Mouse (Mus musculus) thymus, postnatal 36 days (tissue): ENCODE data around the gene Pde10a.

Experiments
- DNase-seq, 2 experiments: peaks; one replicate each; pipeline ENCODE4 v3.0.0; 2022; ENCODE audit warnings: mixed read lengths in 2 of 2

The Pde10a gene

DNA sequence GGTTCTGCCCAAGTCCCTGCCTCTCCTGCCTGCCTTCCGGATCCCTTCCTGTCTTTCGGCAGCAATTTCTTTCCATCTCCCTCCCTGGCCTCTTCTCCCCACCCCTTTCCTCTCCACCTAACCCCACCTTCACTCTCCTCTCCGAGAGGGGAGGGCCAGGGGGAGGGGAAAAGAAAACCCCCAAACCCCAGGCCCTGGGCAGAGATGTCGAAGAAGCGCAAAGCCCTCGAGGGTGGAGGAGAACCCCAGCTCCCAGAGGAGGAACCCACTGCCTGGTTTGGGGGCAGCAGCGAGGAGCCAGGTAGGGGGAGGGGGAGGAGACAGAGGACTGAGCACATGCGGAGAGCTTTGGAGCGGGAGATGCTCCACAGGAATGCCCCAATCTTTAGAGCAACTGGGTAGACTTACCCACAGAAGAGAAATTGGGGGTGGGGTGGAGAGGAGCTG, 1.7 kb downstream of the Pde10a start:
- DNase-seq: no peak

DNA sequence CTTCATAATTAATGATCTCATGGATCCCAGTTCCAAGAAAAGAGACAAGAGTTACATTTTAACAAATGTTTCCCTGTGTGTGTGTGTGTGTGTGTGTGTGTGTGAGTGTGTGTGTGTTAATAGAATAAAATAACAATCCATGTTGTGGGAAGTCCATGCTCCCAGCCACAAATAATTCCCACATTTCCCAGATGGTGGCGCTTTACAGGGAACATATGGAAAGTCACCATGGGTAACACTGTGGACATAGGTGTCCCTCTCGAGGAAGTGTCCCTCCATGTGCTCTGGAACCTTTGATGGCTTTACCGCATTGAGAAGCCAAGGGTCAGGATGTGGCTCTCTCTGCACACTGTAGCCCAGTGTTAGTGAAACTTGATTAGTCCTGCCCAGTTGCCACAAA, 3.5 kb downstream of the Pde10a start:
- no peak for DNase-seq

DNA sequence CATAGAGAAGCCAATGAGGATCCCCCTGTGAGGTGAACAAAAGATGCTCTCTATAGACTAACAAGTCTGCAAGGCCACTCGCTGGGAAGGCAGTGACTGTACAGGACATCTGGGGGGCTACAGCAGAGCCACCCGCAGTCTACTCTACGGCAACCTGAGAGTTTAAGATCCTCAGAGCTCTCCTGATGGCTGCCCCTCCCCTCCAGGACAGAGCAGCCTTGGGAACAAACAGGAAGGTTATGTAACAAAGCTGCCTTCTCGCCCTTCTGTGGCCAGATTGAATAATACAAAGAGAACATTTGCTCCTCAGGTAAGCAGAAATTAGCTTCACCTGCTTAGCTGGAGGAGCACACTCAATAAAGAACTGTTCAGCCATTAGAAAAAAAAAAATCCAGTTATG, 7.4 kb downstream of the Pde10a start:
- DNase-seq: no peak

DNA sequence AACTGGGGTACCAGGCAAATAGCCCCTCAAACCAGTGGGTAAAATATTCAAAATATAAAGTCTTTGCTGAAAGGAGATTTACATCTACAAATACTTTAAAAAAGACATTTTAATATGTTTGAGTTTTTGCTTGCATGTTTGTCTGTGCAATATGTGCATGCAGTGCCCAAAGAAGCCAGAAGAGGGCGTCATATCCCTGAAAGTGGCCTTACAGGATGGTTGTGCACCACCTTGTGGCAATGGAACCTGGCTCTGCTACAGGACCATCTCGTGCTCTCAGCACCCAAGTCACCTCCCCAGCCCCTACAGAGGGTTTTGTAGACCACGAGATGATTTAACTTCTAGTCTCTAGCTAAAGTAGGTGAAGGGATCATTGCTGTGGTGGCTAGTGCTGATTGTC, 8.7 kb downstream of the Pde10a start:
- DNase-seq: peak; percentile 32 to 38

DNA sequence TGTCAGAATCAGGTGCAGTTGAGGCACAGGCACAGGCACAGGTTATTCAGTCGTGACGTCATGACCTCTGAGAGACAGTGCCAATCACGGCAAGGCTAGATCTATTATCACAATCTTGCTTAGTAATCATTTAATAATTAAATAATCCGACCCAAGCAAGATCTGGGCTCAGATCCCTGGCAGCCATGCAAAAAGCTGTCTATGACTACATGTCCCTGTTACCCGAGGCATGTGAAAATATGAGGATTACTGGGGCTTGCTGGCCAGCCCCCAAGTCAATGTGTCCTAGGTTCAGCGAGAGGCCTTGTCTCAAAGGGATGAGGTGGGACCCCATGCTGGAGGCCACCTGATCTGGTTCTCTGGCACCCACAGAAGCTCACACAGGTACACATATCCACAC, 11.3 kb downstream of the Pde10a start:
- DNase-seq: no peak

DNA sequence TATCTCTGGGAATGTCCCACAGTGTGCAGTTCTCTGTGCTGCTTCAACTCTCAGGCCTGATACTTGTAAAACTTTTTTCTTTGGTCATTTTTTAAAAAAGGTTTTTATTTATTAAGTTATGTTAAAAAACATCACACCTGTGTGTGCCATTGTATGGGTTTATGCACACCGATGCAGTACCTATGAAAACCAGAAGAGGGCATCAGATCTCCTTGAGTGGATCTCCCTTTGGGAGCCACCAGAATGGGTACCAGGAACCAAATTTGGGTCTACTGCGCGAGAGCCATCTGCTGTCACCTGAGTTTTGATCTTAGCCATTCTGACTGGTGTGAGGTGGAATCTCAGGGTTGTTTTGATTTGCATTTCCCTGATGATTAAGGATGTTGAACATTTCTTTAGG, 12.9 kb downstream of the Pde10a start:
- peak; percentile 28 to 37 for DNase-seq

DNA sequence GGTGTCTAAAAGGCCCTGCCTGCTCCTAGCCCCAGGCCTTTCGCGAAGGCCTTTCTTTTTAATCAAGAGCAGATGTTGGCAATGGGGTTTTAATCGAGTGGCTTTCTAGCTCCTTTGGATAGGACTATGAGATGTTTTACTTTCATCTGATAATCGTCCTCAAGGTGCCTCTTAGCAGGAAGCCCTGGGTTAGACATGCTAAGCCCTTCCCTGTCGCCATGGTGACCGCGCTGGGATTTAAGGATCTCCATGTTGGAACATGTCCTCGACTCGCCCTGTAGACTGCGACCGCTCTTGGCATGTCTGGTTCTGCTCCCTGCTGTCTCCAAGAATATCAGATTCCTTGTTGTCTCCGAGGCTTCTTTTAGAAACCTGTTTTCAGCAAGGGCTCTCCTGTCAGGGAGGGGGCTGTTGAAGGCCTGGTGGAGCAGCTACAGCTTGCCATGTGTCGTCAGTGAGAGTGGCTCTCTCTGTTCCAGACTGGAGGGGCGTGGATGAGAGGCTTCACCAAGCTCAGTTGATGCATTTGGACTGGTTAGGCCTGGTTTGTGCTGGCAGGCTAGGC, 16.9 kb downstream of the Pde10a start:
- DNase-seq: no peak

DNA sequence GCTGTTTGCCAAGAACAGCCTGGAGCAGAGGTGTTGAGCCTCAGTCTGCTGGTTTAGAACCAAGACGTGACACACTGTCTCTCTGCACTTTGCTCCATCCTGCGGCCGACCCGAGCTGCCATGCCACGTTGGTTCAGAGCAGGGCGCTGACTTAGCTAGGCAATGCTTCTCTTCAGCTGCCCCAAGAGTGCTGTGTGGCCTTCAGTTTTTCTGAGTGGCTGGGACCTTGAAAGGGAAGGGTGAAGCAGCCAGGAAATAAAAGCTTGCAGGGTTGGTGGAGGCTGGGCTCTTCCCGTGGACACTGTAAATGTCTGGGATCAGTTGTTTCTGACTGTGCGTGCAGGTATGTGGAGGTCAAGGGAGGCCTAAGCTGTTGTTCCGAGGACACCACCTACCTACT, 21.2 kb downstream of the Pde10a start:
- DNase-seq: no peak

DNA sequence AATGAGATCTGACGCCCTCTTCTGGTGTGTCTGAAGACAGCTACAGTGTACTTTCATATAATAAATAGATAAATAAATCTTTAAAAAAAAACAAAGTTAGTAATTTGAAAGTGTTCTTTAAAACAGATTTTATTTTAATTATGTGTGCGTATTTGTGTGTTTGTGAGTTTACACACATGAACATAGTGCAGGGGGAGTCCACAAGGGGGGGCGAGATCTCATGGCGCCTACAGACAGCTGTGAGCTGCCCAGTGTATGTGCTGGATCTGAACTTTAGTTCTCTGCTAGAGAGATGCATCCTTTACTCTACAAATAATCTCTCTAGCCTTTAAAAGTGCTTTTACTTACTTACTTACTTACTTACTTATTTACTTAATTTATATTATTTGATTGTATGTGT, 23.6 kb downstream of the Pde10a start:
- peak in 1 of 2 experiments; percentile 28 for DNase-seq

DNA sequence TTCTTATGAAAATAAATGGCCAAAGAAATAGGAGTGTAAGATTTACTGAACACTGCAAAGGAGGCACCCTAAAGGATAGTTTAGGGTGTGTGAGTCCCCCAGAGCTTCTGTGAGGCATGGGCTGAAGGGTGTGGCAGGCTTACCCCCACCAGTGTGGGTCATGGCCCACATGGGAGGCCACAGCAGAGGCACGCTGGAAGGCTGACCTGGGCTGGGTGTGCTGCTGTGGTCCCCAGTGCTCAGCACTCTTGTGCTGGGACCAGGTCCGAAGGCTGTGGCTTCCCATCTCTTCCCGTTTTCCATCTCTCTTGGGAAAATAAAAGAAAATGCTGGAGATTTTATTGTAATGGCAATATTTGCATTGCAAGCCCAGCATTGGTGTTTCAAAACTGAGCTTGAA, 26.5 kb downstream of the Pde10a start:
- DNase-seq: no peak

DNA sequence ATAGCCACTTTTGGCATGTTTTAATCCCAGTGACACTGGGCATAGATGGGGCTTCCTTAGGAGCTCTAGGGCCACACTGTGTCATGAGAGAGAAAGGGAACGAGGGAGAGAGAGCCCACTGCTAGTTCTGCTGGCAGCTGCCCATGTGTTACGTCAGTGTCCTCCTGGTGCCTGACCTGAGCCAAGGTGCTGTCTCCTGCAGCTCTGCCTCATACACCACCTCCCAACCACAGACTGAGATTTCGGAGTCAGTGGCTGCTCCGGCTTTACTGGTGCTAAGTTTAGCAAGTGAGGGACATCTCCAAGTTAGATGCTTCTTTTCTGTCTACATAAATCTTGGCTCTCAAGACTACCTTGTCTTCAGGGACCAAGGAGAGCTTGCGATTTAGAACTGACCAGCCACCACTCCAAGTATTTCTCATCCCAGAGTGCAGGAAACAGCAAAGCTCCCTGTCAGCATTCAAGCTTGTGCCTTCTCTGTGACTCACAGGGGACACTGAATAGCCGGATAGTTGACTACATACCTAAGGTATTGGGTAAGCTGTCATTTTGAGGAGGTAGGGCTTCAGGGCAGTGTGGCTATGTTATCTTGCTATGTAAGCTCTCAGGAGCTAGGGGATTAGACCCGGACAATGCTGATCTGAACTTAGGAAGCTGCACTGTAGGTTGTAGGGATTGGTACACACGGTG, 27.3 kb downstream of the Pde10a start:
- DNase-seq: no peak

DNA sequence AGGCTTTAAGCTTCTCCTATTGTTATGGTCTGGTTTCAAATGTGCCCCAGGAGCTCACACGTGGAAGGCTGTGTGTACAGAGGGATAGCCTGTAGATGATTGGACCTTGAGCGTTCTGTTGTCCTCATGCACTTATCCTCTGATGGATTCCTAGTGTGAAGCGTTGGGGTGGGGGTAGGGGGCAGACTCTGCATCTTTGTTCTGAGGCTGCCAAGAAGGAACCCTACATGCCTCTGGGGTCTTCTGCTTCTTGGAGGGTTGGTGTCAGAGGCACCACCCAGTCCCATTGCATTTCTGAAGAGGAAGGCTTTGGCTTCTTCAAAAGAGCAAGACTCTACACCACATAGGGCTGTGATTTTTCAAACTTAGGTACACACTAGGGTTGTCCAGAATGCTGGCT, 28.4 kb downstream of the Pde10a start:
- no peak for DNase-seq

DNA sequence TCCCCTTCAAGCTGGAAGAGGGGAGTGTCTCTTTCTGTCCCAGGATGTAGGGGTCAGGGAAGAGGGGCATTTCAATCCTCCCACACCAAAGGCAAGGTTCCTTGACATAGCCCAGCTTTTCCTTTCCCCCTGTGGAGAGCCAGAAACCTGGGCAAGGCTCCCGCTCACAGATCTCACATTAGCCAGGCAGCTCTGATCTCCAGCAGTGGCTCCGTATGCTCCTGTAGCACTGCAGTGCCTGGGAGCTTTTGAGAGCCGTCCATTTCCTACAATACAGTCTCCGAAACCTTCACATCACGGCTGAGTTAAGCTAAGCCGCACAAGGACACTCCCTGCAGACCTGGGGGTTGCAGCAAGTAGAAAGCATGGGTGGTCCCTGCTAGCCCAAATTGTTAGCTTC, 29.0 kb downstream of the Pde10a start:
- no peak for DNase-seq

DNA sequence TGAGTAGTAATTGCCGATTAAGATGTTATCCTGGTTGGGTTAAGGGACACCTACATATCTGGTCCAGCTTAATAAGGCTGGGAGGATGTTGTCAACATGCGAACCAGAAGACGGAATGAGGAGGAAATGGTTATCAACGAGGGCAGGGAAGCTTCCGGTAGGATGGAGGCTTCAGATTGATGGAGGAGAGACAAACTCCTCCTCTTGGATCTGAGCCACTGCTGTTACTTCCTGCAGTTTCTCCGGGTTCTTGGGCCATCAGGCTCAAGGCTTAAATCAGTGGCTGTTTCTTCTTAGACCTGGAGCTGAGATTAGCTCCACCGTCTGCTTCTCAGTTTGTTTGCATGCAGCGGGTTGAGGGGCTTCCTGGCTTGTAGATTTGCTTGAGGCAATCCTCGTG, 30.6 kb downstream of the Pde10a start:
- no peak for DNase-seq

DNA sequence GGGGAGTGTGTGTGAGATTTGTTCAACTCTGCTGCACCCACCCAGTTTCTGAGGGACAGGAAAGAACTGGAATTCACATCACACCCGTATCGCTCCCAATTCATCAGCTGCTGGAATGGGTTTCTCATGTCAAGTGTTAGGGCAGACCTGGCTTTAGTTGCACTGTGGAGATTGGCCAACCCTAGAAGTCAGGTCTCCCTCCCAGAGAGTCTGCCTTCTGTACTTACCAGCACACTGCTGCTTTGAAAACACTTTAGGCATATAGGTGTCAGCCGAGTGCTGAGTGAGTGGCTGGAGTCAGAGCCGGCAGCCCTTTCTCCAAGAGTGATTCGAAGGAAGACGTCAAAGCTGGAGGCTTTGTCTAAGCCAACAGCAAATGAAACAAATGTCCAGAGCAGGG, 31.1 kb downstream of the Pde10a start:
- DNase-seq: no peak

DNA sequence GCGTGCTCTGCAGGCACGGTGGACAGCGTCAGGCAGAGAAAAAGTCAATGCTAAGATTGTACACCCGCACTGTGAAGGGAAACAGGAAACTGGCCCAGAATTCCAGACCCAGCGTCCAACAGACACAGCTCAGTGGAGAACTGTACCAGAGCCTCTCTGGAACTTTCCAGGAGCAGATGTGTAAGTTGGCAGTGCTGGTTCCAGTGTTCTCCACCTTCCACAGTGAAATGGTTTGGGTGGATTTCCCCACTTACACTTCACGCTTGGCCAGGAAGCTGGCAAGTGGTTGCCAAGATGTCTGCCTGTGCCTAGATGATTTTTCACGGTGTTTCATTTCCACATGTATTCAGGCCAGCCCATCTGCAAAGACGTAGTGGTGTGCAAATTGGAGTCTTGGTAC, 32.8 kb downstream of the Pde10a start:
- no peak for DNase-seq

DNA sequence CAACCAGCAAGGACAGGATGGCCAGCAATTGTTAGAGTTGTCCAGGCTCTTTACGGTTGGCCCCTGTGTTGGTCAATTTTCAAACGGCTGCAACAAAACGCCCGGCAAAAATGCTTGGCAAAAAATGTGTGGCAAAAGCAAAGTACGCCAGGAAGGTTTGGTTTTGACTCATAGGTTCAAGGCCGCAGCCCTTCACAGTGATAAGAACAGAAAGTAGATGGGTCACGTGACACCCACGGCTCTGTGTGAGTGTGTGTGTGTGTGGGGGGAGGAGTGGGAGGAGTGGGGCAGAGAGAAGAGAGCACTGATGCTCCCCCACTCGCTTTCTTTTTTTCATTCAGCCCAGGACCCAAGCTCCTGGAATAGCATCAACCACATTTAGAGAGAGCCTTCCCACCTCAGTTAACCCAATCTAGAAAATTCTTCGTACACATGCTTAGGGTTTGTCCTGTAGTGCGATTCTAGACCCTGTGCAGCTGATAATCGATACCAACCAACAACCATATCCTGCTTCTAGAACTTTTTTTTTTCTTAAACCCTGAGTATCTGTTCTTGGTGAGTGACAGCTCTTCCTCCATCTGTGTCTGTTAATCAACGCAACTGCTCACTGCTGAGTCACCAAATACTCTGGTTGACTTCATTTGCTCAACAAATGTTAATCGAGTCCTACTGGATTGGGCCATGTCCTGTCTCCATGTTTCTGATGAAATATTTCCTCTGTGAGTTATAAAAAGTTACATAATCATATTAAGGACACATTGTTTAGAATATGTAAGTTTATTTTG, 37.1 kb downstream of the Pde10a start:
- DNase-seq: peak; percentile 52 to 67

DNA sequence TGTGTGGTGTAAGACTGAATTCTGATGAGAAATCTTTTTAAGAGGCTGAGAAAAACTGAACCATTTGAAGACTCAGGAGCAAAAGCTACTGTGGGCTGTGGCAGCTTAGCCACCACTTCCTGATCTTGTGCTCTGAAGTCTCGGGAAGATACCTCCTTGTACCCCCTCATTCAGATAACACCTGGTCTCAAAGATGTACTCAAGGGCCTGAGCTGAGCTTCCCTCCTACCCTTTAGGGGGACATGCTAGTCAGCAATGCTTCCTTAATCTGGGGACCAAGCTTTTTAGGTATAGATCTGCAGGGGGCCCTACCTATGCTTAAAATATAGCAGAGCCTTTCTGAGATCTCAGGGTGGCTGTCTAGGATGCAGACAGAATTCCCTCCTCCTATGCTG, 37.7 kb downstream of the Pde10a start:
- peak; percentile 49 to 65 for DNase-seq

DNA sequence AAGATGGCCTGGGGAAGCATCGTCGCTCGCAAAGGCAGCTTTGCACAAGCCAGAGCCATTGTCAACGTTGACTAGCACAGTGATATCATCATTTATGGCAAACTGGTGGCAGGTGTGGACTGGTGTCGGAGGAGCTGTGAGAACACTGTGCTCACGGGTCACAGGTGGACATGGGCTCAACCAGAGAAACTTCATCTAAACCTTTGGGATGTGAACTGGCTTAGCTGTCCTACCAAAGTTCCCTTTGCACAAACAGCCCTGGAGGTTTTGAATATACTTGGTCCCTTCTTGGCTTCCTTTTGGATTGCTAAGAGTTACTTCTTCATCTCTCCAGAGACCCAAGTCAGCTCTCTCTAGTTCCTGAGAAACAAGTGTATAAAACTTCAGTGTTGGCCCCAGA, 41.7 kb downstream of the Pde10a start, which contains the start of gene Gm17087:
Gene Gm17087 (minus strand): TSS at position 101 of the 400 bp plus-strand sequence.
- no peak for DNase-seq

DNA sequence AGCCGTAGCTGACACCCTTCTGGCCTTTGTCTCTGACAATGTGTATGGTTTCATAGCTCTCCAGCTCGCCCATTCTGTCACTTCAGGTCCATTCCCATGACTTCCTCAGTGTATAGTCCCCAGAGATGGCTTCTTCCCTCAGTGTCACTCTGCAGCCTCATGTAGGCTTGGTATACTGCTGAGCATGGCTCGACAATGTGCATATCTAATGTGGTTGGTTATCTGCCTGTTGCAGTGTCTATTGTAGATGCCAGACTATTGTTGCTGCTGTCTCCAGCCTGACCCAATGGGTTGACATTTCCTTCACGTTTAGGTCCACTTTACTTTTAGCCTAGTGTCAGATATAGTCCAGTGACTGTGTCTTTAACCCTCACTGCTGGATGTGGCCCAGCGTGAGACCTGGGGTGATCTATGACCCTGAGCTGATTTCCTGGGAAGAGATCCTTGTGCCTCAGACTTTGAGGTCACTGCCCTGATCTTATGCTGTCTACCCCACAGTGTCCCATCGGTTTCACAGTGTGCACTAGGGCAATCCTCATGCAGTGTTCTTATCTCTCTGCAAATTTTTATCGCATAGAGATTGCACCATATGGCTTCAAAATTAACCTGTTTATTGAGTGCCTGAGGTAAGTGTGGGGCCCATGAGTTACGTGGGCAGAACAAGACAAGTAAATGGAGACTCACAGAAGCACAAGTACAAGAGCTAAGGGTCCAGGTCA, 48.5 kb downstream of the Pde10a start:
- no peak for DNase-seq

DNA sequence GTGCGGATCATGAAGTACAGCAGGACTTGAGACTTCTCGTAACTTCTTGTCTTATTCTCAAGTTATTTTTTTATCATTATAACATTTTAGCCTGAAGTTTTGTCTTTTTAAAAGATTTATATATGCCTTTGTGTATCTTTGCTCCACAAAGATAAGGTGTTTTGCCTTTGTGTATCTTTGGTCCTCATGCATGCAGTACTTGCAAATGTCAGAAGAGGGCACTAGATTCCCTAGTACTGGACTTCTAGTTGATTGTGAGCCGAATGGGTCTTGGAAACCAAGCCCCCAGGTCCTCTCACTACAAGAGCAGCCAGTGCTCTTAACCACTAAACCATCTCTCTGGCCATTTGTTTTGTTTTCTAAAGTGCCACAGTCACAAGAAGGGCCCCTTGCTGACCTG, 55.2 kb downstream of the Pde10a start:
- no peak for DNase-seq

DNA sequence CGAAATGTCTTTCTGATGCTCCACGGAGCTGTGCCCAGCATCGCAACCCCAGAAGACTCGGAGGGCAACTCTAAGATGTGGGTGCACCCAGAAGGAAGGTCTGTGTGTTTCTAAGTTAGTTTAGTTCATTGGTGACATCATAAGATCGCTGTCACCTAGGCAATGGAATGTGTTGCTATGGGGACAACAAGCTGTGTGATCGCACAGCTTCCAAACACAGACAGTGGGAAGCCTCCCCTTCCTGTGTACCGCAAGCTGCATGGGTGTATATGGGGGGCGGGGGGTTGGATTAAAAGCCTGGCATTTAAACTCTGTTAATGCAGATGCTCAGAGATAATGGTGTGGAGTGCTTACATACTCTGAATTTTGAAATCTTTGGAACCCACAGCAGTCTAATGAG, 56.4 kb downstream of the Pde10a start:
- no peak for DNase-seq
